Mouse (Mus musculus) forebrain, embryonic 12.5 days (tissue): ENCODE measurements around the gene Zfp786. TPM values are rescaled to one million over a fixed set of nuclear protein-coding genes. Genes with fewer than 3 reads are reported as not detected.
A peak's percentile ranks its signal among the peaks of the same experiment; 100 is the strongest.
"Not testable (repeated sequence)": the region's sequence is repeated elsewhere in the genome, so short reads cannot be mapped to it uniquely, and the experiment has no call there.

Experiments
- ATAC-seq: fragments of 200-750 bp; cut with Nextera tagmentation; 2 replicates; pipeline ENCODE4 v1.8.0; 2017; ENCODE audit warnings: moderate TSS enrichment; ENCODE audit not compliant: low FRiP score
- H3K27ac ChIP-seq: fragments of 300-500 bp; sonication (generic); 2 replicates; pipeline ENCODE4 v1.5.1; 2016; ENCODE audit warnings: mild to moderate bottlenecking
- H3K27me3 ChIP-seq: fragments of 300-500 bp; sonication (generic); 2 replicates; pipeline ENCODE4 v1.6.1; 2016; ENCODE audit warnings: mild to moderate bottlenecking
- H3K36me3 ChIP-seq: fragments of 300-500 bp; sonication (generic); replicated peaks from 2 replicates; pipeline ENCODE4 v1.6.1; 2016; ENCODE audit warnings: mild to moderate bottlenecking
- H3K4me1 ChIP-seq: fragments of 300-500 bp; sonication (generic); 2 replicates; pipeline ENCODE4 v1.6.1; 2016
- H3K4me2 ChIP-seq: fragments of 300-500 bp; sonication (generic); 2 replicates; pipeline ENCODE4 v1.6.1; 2016; ENCODE audit warnings: mild to moderate bottlenecking, moderate library complexity
- H3K4me3 ChIP-seq: fragments of 300-500 bp; sonication (generic); replicated peaks from 2 replicates; pipeline ENCODE4 v1.5.1; 2016; ENCODE audit warnings: mild to moderate bottlenecking
- H3K9ac ChIP-seq: fragments of 300-500 bp; sonication (generic); 2 replicates; pipeline ENCODE4 v1.6.1; 2016; ENCODE audit warnings: mild to moderate bottlenecking
- H3K9me3 ChIP-seq: fragments of 300-500 bp; sonication (generic); 2 replicates; pipeline ENCODE4 v1.6.1; 2016
- WGBS: fragments of 180-500 bp; shearing (Covaris S2); methylation state at CpG from one replicate; pipeline ENCODE4 v1.1.7; 2016; 5-methylcytosine and 5-hydroxymethylcytosine counted together
- polyA plus RNA-seq: library from polyadenylated mRNA; unstranded; fragments of >200 nt; fragmentation: Nextera tagmentation; extraction: Ambion mirVana; gene quantifications from 2 replicates; pipeline ENCODE4 v1.2.1, GENCODE M21; 2016

The Zfp786 gene
- polyA plus RNA-seq, result 12.1 and 12.4 TPM in 2 replicates

DNA sequence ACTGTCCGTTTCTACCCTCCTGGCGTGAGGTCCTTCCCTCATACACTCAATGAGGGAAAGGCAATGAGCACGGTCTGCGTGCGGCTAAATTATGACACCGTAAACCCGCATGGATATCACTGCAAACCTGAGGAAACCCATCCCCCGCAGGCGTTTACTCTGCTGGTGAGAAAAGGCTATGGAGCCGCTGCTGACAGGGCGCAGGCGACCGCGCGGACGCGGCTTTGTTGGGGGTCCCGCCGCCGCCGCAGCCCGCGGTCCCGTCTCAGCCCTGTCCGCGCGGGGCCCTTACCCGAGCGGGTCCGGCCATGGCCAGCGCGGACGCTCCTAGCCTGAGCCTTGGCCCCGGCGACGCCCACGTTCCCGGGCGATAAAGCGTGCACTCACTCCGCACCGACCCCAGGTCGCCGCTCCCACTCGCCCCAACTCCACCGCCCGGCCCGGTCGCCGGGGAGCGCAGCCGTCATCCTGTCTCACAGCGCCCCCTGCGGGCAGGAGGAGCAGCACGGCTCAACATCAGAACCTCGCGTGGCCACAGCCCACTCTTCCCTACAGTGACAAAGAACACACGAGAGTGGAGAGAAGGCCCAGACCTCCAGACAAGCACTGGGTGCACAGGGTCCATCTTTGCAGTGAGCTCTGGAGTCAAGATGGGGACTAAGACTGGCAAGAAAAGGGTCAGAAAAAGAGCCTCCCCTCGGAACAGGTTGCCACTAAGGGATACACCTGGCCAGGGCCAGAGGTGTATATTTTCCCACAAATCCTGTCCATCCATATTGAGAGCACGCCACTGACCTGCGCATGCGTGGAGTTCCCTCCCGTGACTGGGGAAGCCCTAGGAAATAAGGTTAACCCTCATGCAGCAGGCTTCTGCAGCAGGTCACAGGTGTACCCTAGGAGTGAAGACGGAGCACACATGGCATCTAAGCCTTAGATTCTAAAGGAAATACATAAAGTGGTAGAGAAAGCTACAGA is at the start of gene Zfp786:
Gene Zfp786, minus strand, starts transcription at position 764 of the 975 bp plus-strand sequence.
- Histone ChIP-seq H3K36me3 (no peaks in the 10 kb centered on the region), H3K4me2 (peak within 1 kb of the TSS; percentile 45), H3K4me1 (peaks cover 14% of the 10 kb centered on the region), H3K9me3 (no peaks in the 10 kb centered on the region), H3K27ac (peak within 1 kb of the TSS; percentile 94), H3K9ac (peak within 1 kb of the TSS; percentile 90), H3K27me3 (no peaks in the 10 kb centered on the region), H3K4me3 (peak within 1 kb of the TSS; percentile 89)
- ATAC-seq, result peak; percentile 93
- 2% methylated on average over 64 of the region's 64 CpGs for WGBS

DNA sequence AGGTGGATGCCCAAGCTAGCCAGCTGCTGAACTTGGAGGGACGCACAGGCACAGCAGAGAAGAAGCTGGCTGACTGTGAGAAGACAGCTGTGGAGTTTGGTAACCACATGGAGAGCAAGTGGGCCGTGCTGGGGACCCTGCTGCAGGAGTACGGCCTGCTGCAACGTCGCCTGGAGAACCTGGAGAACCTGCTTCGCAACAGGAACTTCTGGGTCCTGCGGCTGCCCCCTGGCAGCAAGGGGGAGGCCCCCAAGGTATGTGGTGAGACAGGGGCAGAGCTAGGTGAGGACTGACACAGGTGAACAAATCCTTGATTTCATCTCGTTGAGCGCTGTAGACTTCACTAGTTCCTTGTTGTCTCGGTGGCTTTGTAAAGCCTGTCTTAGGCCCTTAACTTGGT is 49.5 kb upstream of the Zfp786 start:
- Histone ChIP-seq H3K36me3 (peaks cover 56% of the 10 kb centered on the region), H3K27ac (no peak overlapping the region), H3K9ac (no peak overlapping the region), H3K27me3 (no peaks in the 10 kb centered on the region), H3K4me3 (no peak overlapping the region), H3K4me2 (no peak overlapping the region), H3K4me1 (peaks cover 18% of the 10 kb centered on the region), H3K9me3 (no peaks in the 10 kb centered on the region)
- no peak for ATAC-seq
- 96% methylated on average over 10 of the region's 10 CpGs for WGBS

GRCm38 (mm10) chr6:47879049-47879716 is 48.5 kb upstream of the Zfp786 start:
- Histone ChIP-seq H3K9ac (peak overlapping the region; percentile 95), H3K36me3 (peaks cover 47% of the 10 kb centered on the region), H3K4me1 (peaks cover 18% of the 10 kb centered on the region), H3K27me3 (no peaks in the 10 kb centered on the region), H3K4me2 (peak overlapping the region; percentile 87), H3K27ac (no peak overlapping the region), H3K9me3 (no peaks in the 10 kb centered on the region), H3K4me3 (peak overlapping the region; percentile 92)
- no peak for ATAC-seq
- 69% methylated on average over 4 of the region's 4 CpGs for WGBS

DNA sequence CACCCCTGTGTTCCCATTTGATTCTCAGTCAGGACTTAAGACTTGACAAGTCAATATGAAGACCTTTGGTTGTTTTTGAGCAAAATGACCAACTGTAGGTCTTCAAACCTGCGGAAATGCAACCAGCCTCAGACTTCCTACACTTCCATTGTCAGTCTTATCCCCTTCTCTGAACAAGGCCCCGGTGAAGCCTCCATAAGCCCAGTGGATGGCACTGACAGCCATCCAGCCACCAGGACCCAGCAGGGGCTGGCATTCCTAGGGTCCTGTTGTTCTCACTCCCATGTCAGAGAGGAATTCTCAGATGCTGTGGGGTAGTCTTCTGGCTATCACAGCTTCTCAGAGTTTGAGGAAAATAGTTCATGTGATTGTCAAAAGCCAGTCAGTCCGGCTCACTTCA is 47.9 kb upstream of the Zfp786 start:
- Histone ChIP-seq H3K27ac (peak overlapping the region; percentile 99; the same call in 1 of the 2 replicates), H3K4me1 (peaks cover 18% of the 10 kb centered on the region), H3K36me3 (peaks cover 41% of the 10 kb centered on the region), H3K27me3 (no peaks in the 10 kb centered on the region), H3K4me3 (peak overlapping the region; percentile 92), H3K9ac (peak overlapping the region; percentile 95), H3K4me2 (peak overlapping the region; percentile 87), H3K9me3 (no peaks in the 10 kb centered on the region)
- ATAC-seq, result no peak
- WGBS, result 40% methylated on average over 3 of the region's 3 CpGs

- Histone ChIP-seq H3K27me3 (no peaks in the 10 kb centered on the region), H3K4me3 (peak overlapping the region; percentile 92), H3K4me1 (peaks cover 18% of the 10 kb centered on the region), H3K9ac (peak overlapping the region; percentile 95), H3K4me2 (peak overlapping the region; percentile 87), H3K27ac (peak overlapping the region; percentile 99), H3K36me3 (peaks cover 37% of the 10 kb centered on the region), H3K9me3 (no peaks in the 10 kb centered on the region)
- WGBS, result under 1% methylated on average over 11 of the region's 11 CpGs
- ATAC-seq, result 0 out of 2 replicates have a peak, but pooled peaks have one; percentile 2
Observed at GRCm38 (mm10) chr6:47878133-47878514, 47.5 kb upstream of the Zfp786 start.

- WGBS, result under 1% methylated on average over 67 of the region's 71 CpGs
- ATAC-seq, result peak; percentile 96
Observed at GRCm38 (mm10) chr6:47877461-47878132, 46.9 kb upstream of the Zfp786 start.

GRCm38 (mm10) chr6:47877058-47877457 is 46.4 kb upstream of the Zfp786 start, which contains the start of gene Zfp282:
Zfp282 (plus strand) TSS chr6:47877204.
- 7% methylated on average over 9 of the region's 9 CpGs for WGBS
- peak within 1 kb of the TSS; percentile 99 for H3K27ac ChIP-seq
- ATAC-seq, result no peak
- no peaks in the 10 kb centered on the region for H3K27me3 ChIP-seq
- peaks cover 26% of the 10 kb centered on the region for H3K36me3 ChIP-seq
- peak within 1 kb of the TSS; percentile 87 for H3K4me2 ChIP-seq
- H3K4me3 ChIP-seq, result peak within 1 kb of the TSS; percentile 92
- peak within 1 kb of the TSS; percentile 95 for H3K9ac ChIP-seq
- peaks cover 18% of the 10 kb centered on the region for H3K4me1 ChIP-seq
- H3K9me3 ChIP-seq, result no peaks in the 10 kb centered on the region

More at GRCm38 (mm10) chr6:47877461-47878132, 46.9 kb upstream of the Zfp786 start:
- H3K4me3 ChIP-seq, result peak overlapping the region; percentile 92
- no peaks in the 10 kb centered on the region for H3K27me3 ChIP-seq
- peaks cover 18% of the 10 kb centered on the region for H3K4me1 ChIP-seq
- H3K9me3 ChIP-seq, result no peaks in the 10 kb centered on the region
- peak overlapping the region; percentile 99 for H3K27ac ChIP-seq
- peak overlapping the region; percentile 95 for H3K9ac ChIP-seq
- peak overlapping the region; percentile 87 for H3K4me2 ChIP-seq
- peaks cover 31% of the 10 kb centered on the region for H3K36me3 ChIP-seq

GRCm38 (mm10) chr6:47872266-47872665 is 41.6 kb upstream of the Zfp786 start:
- WGBS, result 90% methylated on average over 5 of the region's 5 CpGs
- ATAC-seq, result no peak
- H3K27ac ChIP-seq, result no peak overlapping the region
- no peaks in the 10 kb centered on the region for H3K27me3 ChIP-seq
- H3K4me1 ChIP-seq, result no peaks in the 10 kb centered on the region
- H3K36me3 ChIP-seq, result peaks cover 9% of the 10 kb centered on the region
- H3K4me3 ChIP-seq, result no peak overlapping the region
- H3K9me3 ChIP-seq, result no peaks in the 10 kb centered on the region
- H3K9ac ChIP-seq, result no peak overlapping the region
- H3K4me2 ChIP-seq, result no peak overlapping the region

DNA sequence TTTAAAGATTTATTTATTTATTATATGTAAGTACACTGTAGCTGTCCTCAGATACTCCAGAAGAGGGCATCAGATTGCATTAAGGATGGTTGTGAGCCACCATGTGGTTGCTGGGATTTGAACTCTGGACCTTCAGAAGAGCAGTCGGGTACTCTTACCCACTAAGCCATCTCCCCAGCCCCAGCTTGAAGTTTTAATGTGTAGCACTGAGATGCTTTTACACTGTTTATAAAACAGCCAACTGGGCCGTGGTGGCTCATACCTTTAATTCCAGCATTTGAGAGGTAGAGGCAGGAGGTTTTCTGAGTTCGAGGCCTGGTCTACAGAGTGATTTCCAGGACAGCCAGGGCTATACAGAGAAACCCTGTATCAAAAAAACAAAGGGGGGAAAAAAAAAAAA is 27.1 kb upstream of the Zfp786 start:
- H3K27ac ChIP-seq, H3K9ac ChIP-seq, H3K4me2 ChIP-seq, H3K27me3 ChIP-seq, H3K9me3 ChIP-seq, ATAC-seq, H3K4me1 ChIP-seq, H3K4me3 ChIP-seq: not testable (repeated sequence)
- peaks cover 38% of the 10 kb centered on the region for H3K36me3 ChIP-seq
- 97% methylated on average over 3 of the region's 3 CpGs for WGBS

DNA sequence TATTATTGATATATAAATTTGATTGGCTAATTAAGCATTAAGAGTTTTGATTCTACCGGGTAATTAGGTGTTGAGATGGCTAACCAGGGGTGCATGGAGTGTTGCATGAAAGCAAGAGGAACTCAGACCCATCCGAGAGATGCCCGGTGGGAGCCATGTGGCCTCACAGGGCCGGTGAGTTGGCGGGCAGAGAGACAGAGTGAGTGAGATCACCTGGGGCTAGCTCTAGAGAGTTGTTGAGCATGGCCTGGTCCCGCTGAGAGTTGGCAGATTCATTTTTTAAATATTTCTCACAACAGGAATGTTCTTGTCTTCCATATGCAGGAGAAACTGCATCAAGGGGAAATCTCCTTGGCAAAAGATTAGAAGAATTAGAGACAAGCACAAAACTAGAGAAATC is 26.6 kb upstream of the Zfp786 start:
- no peak for ATAC-seq
- Histone ChIP-seq H3K9ac (no peak overlapping the region), H3K27me3 (no peaks in the 10 kb centered on the region), H3K4me1 (no peaks in the 10 kb centered on the region), H3K4me3 (no peak overlapping the region), H3K36me3 (peaks cover 33% of the 10 kb centered on the region), H3K9me3 (no peaks in the 10 kb centered on the region), H3K27ac (no peak overlapping the region), H3K4me2 (no peak overlapping the region)
- WGBS, result 94% methylated on average over 6 of the region's 6 CpGs

GRCm38 (mm10) chr6:47845779-47846178 is 15.1 kb upstream of the Zfp786 start:
- ATAC-seq, result no peak
- no peak overlapping the region for H3K4me2 ChIP-seq
- H3K9me3 ChIP-seq, result no peaks in the 10 kb centered on the region
- H3K27me3 ChIP-seq, result no peaks in the 10 kb centered on the region
- H3K36me3 ChIP-seq, result peaks cover 2% of the 10 kb centered on the region; the same call in 1 of the 2 replicates
- H3K9ac ChIP-seq, result no peak overlapping the region
- no peak overlapping the region for H3K4me3 ChIP-seq
- no peak overlapping the region for H3K27ac ChIP-seq
- no peaks in the 10 kb centered on the region for H3K4me1 ChIP-seq

GRCm38 (mm10) chr6:47842337-47842736 is 11.7 kb upstream of the Zfp786 start:
- peaks cover 6% of the 10 kb centered on the region; the same call in 1 of the 2 replicates for H3K4me1 ChIP-seq
- ATAC-seq, result no peak
- no peaks in the 10 kb centered on the region for H3K9me3 ChIP-seq
- peaks cover 8% of the 10 kb centered on the region; the same call in 1 of the 2 replicates for H3K36me3 ChIP-seq
- no peaks in the 10 kb centered on the region for H3K27me3 ChIP-seq
- H3K4me2 ChIP-seq, result no peak overlapping the region
- H3K9ac ChIP-seq, result no peak overlapping the region
- H3K27ac ChIP-seq, result no peak overlapping the region
- WGBS, result 89% methylated on average over 1 of the region's 1 CpGs
- H3K4me3 ChIP-seq, result no peak overlapping the region
